Mouse (Mus musculus): ENCODE measurements around the gene Gjb3. TPM values are rescaled to one million over a fixed set of nuclear protein-coding genes. Genes with fewer than 3 reads are reported as not detected.
A peak's percentile ranks its signal among the peaks of the same experiment; 100 is the strongest.

Gene Gjb3
- polyA plus RNA-seq, 1 experiment from 2014 or later: 0.09 TPM

GRCm38 (mm10) chr4:127315753-127316152 is 14.9 kb downstream of the Gjb3 start:
- ATAC-seq (ENCODE audit: low read depth): no peak

GRCm38 (mm10) chr4:127314585-127314984 is 16.1 kb downstream of the Gjb3 start:
- Histone ChIP-seq H3K9me3 (replicated peaks) (no peaks in the 10 kb centered on the region), H3K27ac (no peak overlapping the region), H3K36me3 (no peaks in the 10 kb centered on the region), H3K4me3 (replicated peaks) (no peak overlapping the region), H3K9ac (no peak overlapping the region), H3K4me2 (peak overlapping the region; percentile 66; the same call in 1 of the 2 replicates), H3K27me3 (peaks cover 28% of the 10 kb centered on the region), H3K4me1 (replicated peaks) (no peaks in the 10 kb centered on the region)
- 51% methylated on average over 9 of the region's 9 CpGs for WGBS (ENCODE audit: insufficient replicate concordance)
- ATAC-seq (ENCODE audit: low read depth): no peak
- no peak for DNase-seq

More at GRCm38 (mm10) chr4:127315753-127316152, 14.9 kb downstream of the Gjb3 start:
- Histone ChIP-seq H3K27ac (no peak overlapping the region), H3K27me3 (peaks cover 28% of the 10 kb centered on the region), H3K36me3 (no peaks in the 10 kb centered on the region), H3K9ac (no peak overlapping the region), H3K4me2 (no peak overlapping the region), H3K9me3 (replicated peaks) (no peaks in the 10 kb centered on the region), H3K4me3 (replicated peaks) (no peak overlapping the region), H3K4me1 (replicated peaks) (no peaks in the 10 kb centered on the region)
- DNase-seq: no peak
- WGBS (ENCODE audit: insufficient replicate concordance): 71% methylated on average over 8 of the region's 8 CpGs

- H3K4me3 ChIP-seq (replicated peaks): peak within 1 kb of the TSS; percentile 45
- peak within 1 kb of the TSS; percentile 66 for H3K4me2 ChIP-seq
- H3K27me3 ChIP-seq: peaks cover 28% of the 10 kb centered on the region
- ATAC-seq (ENCODE audit: low read depth): peak; percentile 65; the same call in 1 of the 2 replicates
- peak; percentile 15 for DNase-seq
- no peaks in the 10 kb centered on the region for H3K9me3 ChIP-seq (replicated peaks)
- no peak within 1 kb of the TSS for H3K9ac ChIP-seq
- no peaks in the 10 kb centered on the region for H3K4me1 ChIP-seq (replicated peaks)
- WGBS (ENCODE audit: insufficient replicate concordance): under 1% methylated on average over 25 of the region's 25 CpGs
- no peaks in the 10 kb centered on the region for H3K36me3 ChIP-seq
- no peak within 1 kb of the TSS for H3K27ac ChIP-seq
Observed at GRCm38 (mm10) chr4:127313861-127314260, 16.8 kb downstream of the Gjb3 start, which contains the start of gene Gja4. Gja4 (minus strand) TSS chr4:127314039.

- H3K4me1 ChIP-seq (replicated peaks): no peaks in the 10 kb centered on the region
- H3K27me3 ChIP-seq: peaks cover 28% of the 10 kb centered on the region
- ATAC-seq (ENCODE audit: low read depth): no peak
Observed at GRCm38 (mm10) chr4:127312349-127312748, 18.3 kb downstream of the Gjb3 start.

GRCm38 (mm10) chr4:127311561-127311960 is 19.1 kb downstream of the Gjb3 start:
- H3K4me2 ChIP-seq: no peak overlapping the region
- H3K27ac ChIP-seq: no peak overlapping the region
- no peak overlapping the region for H3K4me3 ChIP-seq (replicated peaks)
- H3K9ac ChIP-seq: no peak overlapping the region
- H3K36me3 ChIP-seq: no peaks in the 10 kb centered on the region
- no peak for DNase-seq
- H3K4me1 ChIP-seq (replicated peaks): no peaks in the 10 kb centered on the region
- no peaks in the 10 kb centered on the region for H3K9me3 ChIP-seq (replicated peaks)
- peaks cover 28% of the 10 kb centered on the region for H3K27me3 ChIP-seq
- 59% methylated on average over 9 of the region's 9 CpGs for WGBS (ENCODE audit: insufficient replicate concordance)
- ATAC-seq (ENCODE audit: low read depth): no peak

More at GRCm38 (mm10) chr4:127312349-127312748, 18.3 kb downstream of the Gjb3 start:
- DNase-seq: no peak
- H3K9me3 ChIP-seq (replicated peaks): no peaks in the 10 kb centered on the region
- H3K9ac ChIP-seq: no peak overlapping the region
- H3K27ac ChIP-seq: no peak overlapping the region
- WGBS (ENCODE audit: insufficient replicate concordance): 55% methylated on average over 24 of the region's 24 CpGs
- H3K36me3 ChIP-seq: no peaks in the 10 kb centered on the region
- no peak overlapping the region for H3K4me3 ChIP-seq (replicated peaks)
- H3K4me2 ChIP-seq: no peak overlapping the region

- Histone ChIP-seq H3K27ac (no peak overlapping the region), H3K4me3 (replicated peaks) (no peak overlapping the region), H3K9ac (no peak overlapping the region), H3K4me1 (replicated peaks) (no peaks in the 10 kb centered on the region), H3K27me3 (no peaks in the 10 kb centered on the region), H3K36me3 (no peaks in the 10 kb centered on the region), H3K4me2 (no peak overlapping the region), H3K9me3 (replicated peaks) (no peaks in the 10 kb centered on the region)
- no peak for DNase-seq
- 51% methylated on average over 2 of the region's 2 CpGs for WGBS (ENCODE audit: insufficient replicate concordance)
- ATAC-seq (ENCODE audit: low read depth): no peak
Observed at GRCm38 (mm10) chr4:127306915-127307314, 23.7 kb downstream of the Gjb3 start.

- no peaks in the 10 kb centered on the region for H3K27me3 ChIP-seq
- no peak overlapping the region for H3K4me3 ChIP-seq (replicated peaks)
- H3K4me1 ChIP-seq (replicated peaks): no peaks in the 10 kb centered on the region
- no peak for ATAC-seq (ENCODE audit: low read depth)
- no peak for DNase-seq
- H3K9ac ChIP-seq: no peak overlapping the region
- 43% methylated on average over 3 of the region's 3 CpGs for WGBS (ENCODE audit: insufficient replicate concordance)
- no peak overlapping the region for H3K27ac ChIP-seq
- H3K36me3 ChIP-seq: no peaks in the 10 kb centered on the region
- H3K4me2 ChIP-seq: no peak overlapping the region
- no peaks in the 10 kb centered on the region for H3K9me3 ChIP-seq (replicated peaks)
Observed at GRCm38 (mm10) chr4:127303796-127304195, 26.8 kb downstream of the Gjb3 start.

GRCm38 (mm10) chr4:127300503-127300902 is 30.1 kb downstream of the Gjb3 start:
- no peaks in the 10 kb centered on the region for H3K4me1 ChIP-seq (replicated peaks)
- no peaks in the 10 kb centered on the region for H3K36me3 ChIP-seq
- no peak overlapping the region for H3K9ac ChIP-seq
- WGBS (ENCODE audit: insufficient replicate concordance): 63% methylated on average over 5 of the region's 5 CpGs
- H3K4me2 ChIP-seq: no peak overlapping the region
- no peaks in the 10 kb centered on the region for H3K9me3 ChIP-seq (replicated peaks)
- H3K27ac ChIP-seq: no peak overlapping the region
- no peaks in the 10 kb centered on the region for H3K27me3 ChIP-seq
- H3K4me3 ChIP-seq (replicated peaks): no peak overlapping the region
- ATAC-seq (ENCODE audit: low read depth) (no peak), DNase-seq (no peak)

GRCm38 (mm10) chr4:127292631-127293030 is 38.0 kb downstream of the Gjb3 start:
- Histone ChIP-seq H3K9ac (no peak overlapping the region), H3K9me3 (replicated peaks) (no peaks in the 10 kb centered on the region), H3K4me2 (no peak overlapping the region), H3K36me3 (no peaks in the 10 kb centered on the region), H3K4me1 (replicated peaks) (no peaks in the 10 kb centered on the region), H3K4me3 (replicated peaks) (no peak overlapping the region), H3K27ac (no peak overlapping the region), H3K27me3 (no peaks in the 10 kb centered on the region)
- DNase-seq: no peak
- no peak for ATAC-seq (ENCODE audit: low read depth)
- 61% methylated on average over 5 of the region's 5 CpGs for WGBS (ENCODE audit: insufficient replicate concordance)

GRCm38 (mm10) chr4:127289039-127289548 is 41.5 kb downstream of the Gjb3 start:
- H3K4me3 ChIP-seq (replicated peaks): no peak overlapping the region
- 50% methylated on average over 6 of the region's 6 CpGs for WGBS (ENCODE audit: insufficient replicate concordance)
- no peaks in the 10 kb centered on the region for H3K9me3 ChIP-seq (replicated peaks)
- no peak for ATAC-seq (ENCODE audit: low read depth)
- no peaks in the 10 kb centered on the region for H3K27me3 ChIP-seq
- no peak overlapping the region for H3K27ac ChIP-seq
- H3K4me1 ChIP-seq (replicated peaks): no peaks in the 10 kb centered on the region
- no peaks in the 10 kb centered on the region for H3K36me3 ChIP-seq
- no peak for DNase-seq
- no peak overlapping the region for H3K9ac ChIP-seq
- no peak overlapping the region for H3K4me2 ChIP-seq

GRCm38 (mm10) chr4:127286907-127287306 is 43.7 kb downstream of the Gjb3 start:
- Histone ChIP-seq H3K4me3 (replicated peaks) (no peak overlapping the region), H3K27me3 (no peaks in the 10 kb centered on the region), H3K9me3 (replicated peaks) (no peaks in the 10 kb centered on the region), H3K27ac (no peak overlapping the region), H3K9ac (no peak overlapping the region), H3K4me1 (replicated peaks) (no peaks in the 10 kb centered on the region), H3K36me3 (no peaks in the 10 kb centered on the region), H3K4me2 (no peak overlapping the region)
- ATAC-seq (ENCODE audit: low read depth) (no peak), DNase-seq (no peak)
- 28% methylated on average over 4 of the region's 4 CpGs for WGBS (ENCODE audit: insufficient replicate concordance)

- Histone ChIP-seq H3K4me2 (no peak overlapping the region), H3K9ac (no peak overlapping the region), H3K4me3 (replicated peaks) (no peak overlapping the region), H3K27ac (no peak overlapping the region), H3K27me3 (no peaks in the 10 kb centered on the region), H3K36me3 (no peaks in the 10 kb centered on the region), H3K4me1 (replicated peaks) (no peaks in the 10 kb centered on the region), H3K9me3 (replicated peaks) (no peaks in the 10 kb centered on the region)
- DNase-seq (no peak), ATAC-seq (ENCODE audit: low read depth) (no peak)
- WGBS (ENCODE audit: insufficient replicate concordance): 74% methylated on average over 9 of the region's 9 CpGs
Observed at GRCm38 (mm10) chr4:127279241-127279640, 51.4 kb downstream of the Gjb3 start.
